Mouse (Mus musculus): ENCODE results near the gene Nox4.

Gene Nox4

DNA sequence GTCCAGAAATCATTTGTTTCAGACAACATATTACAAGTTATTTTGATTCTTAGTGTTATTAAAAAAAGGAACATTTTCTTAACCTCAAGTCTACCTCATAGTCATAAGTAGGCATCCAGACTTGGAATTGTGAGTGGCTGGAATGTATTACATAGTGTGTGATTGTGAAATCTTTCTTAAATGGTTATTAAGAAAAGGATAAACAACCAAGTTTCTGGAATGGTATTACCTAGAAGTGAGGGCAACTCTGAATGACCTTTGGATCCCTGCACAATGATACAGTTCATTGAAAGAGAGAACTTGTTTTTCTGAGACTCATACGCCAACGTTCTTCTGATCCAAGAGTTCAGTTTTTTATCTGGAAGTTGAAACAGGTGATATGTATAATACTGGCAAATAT lies 125.4 kb downstream of the Nox4 start:
- DNase-seq (ENCODE audit: low spot score) = no peak

DNA sequence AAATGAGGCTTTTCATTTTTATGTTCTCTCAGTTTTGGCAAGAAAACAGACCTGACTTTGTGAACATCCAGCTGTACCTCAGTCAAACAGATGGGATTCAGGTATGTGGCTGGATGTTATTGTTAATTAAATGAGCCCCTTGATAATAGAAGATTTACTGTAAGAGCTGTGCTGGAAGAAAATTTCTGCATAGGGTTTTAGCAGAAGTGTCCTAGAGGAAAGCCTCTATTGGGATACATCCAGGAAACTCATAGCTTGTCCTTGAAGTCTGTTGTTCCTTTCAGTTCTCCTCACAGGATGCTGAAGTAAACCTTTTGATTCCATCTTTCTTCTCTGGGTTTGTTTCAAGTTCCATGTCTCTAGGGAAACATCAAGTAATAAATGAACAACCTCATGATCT lies 128.4 kb downstream of the Nox4 start:
- DNase-seq (ENCODE audit: low spot score) = no peak

- no peak for DNase-seq (ENCODE audit: low spot score)
Observed at GRCm38 (mm10) chr7:87374935-87375334, 129.0 kb downstream of the Nox4 start.

GRCm38 (mm10) chr7:87397023-87397422 lies 151.1 kb downstream of the Nox4 start:
- DNase-seq (ENCODE audit: low spot score) = no peak

DNA sequence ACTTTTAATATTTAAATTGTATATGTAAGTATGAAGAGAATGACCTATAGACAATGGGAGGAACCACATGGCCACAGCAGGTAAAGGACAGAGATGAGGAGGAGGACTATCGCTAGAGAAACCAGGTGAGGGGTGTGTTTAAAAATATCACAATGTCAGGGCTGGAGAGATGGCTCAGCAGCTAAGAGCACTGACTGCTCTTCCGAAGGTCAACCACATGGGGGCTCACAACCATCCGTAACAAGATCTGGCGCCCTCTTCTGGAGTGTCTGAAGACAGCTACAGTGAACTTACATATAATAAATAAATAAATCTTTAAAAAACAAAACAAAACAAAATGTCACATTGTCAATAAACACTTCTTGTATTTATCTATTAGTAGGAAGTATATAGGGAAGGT lies 165.5 kb downstream of the Nox4 start:
- peak; percentile 6 for DNase-seq (ENCODE audit: low spot score)

- no peak for DNase-seq (ENCODE audit: low spot score)
Observed at GRCm38 (mm10) chr7:87413271-87413670, 167.4 kb downstream of the Nox4 start.
